Mouse (Mus musculus): Measurements from ENCODE around the gene Pcdh9. TPM values are rescaled to one million over a fixed set of nuclear protein-coding genes. Genes with fewer than 3 reads are reported as not detected.
A peak's percentile ranks its signal among the peaks of the same experiment; 100 is the strongest.

The Pcdh9 gene
- total RNA-seq, 4 experiments from 2014 or later = 2.0 to 2.6 (median 2.4) TPM

DNA sequence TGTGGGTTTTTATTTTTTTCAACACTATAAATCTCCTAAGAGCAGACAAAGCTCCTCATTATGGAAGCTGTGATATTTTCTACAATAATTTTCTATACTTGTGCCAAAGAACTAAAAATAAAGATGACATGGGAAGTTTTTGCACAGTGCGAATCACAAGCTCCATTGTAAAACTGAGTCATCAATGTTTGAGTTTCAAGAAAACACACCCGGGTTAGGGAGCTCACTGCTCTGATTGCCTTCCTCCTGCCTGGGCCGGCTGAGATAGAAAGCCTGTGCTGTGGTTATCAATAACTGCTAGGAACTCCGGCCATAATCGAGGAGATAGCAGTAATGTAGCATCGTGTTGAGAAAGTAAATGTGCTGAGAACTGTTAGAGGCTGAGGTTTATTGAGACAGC is 344.9 kb downstream of the Pcdh9 start:
- no peak for DNase-seq

DNA sequence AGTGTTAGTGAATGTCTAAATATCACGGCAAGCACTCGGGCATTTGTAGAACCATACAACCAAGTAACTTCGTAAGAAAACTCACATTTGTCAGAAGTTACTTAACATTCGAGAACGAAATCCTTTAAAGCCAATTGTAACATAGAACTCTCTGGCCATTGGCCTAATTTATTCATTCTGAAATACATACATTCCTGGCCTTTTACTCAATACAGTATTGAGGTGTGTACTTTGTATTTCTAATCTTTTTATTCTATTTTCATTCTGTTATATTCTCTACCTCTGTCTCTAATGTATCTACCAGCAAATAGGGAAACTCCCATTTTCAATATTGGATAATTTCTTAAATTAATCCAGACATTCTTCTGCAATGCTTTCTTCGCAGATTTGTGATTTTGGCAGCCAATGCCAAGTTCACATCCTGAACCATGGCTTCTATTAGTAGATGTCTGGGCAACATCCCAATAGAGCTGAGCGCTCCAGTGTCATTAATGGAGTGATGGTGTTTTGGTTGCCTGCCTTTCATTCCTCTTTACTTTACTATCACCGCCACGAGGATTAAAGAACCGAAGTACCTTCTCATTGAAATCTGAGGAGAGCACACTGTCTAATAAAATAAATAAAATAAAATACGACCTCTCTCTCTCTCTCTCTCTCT is 346.4 kb downstream of the Pcdh9 start:
- DNase-seq = no peak

DNA sequence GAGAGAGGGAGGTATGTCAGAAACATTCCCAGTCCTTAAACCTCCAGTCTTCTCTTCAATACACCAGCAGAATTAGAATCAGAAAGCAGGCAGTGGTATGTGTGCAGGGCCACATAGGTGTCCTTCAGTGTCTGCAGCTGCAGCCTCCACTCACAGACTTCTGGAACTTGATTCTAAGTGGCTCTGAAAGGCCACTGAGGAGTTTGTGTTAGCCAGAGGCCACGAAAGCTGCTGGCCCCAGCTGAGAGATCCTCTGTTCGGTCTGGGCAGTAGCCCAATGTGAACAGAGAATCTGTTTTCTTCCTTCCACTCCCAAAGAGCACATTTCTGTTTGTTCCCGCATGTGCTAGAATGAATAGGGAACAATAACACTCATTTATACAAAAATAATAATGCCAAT is 346.9 kb downstream of the Pcdh9 start:
- no peak for DNase-seq

DNA sequence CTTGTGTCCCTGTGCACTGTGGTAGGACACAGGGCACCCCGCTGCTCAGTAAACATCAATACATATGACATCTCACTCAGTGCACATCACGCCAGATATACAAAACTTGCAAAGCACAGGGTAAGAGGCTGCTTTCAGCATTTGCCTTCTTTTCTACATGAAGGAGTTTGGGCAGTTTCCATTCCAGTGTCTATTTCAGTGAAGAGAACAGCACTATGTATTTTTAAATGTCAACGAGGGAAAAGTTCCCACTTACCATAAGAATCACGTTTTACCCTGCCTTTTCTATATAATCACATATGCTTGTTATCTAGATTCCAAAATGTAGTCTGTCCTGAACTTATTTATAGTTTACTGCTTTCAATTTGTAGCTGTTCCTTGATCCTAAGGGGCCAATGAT is 355.6 kb downstream of the Pcdh9 start:
- no peak for DNase-seq

DNA sequence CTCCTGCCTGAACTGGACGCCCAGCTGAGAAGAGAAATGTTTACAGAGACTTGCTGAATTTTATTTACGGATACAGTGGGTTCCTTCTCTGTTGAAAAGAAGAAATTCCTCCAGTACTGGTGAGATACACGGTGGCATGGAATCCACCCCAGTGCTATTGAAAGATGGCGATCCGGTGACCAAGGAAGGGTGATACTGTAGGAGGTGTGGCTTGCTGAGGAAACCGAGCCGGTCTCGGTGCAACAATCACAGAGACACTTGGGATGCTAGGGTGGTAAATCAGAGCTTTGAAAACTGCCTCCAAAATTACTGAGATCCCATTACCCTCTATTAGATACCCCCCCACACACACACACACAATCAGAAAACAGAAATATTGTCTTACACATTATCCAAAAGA is 367.0 kb downstream of the Pcdh9 start:
- no peak for DNase-seq

DNA sequence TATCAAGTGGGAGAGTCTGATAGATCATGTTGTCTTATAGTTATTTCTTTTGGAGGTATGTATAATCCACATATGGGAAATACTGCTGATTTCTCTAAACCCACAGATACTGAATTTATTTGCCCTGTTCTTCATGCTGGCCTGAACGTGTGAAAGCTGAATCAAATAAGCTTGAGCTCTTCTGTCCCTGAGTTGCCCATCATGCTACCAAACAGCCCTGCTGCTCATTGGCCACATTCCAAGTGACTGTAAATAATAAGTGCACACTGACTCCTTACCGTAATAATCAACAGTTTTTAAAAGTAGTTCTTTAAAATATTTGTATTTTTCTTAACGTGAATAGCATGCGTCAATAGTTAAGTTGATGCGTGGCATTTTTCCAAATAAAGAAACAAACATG is 370.3 kb downstream of the Pcdh9 start:
- no peak for DNase-seq

DNA sequence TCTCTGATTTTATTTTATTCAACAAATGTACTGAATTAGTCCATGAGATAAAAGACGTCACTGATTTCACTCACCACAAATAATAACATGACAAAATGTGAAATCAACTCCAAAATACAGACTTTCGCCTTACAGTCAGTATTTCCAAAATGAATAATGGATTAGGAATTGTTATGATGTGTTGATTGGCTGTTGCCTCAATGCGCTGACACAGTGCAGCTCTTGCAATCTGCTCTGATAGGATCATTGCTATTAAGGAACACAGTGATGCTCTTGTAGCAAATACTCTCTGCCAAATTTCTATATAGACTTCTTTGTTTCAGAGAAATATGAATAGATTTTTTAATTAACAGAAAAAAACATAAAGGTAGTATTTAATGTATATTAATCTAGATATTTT is 373.8 kb downstream of the Pcdh9 start:
- no peak for DNase-seq

DNA sequence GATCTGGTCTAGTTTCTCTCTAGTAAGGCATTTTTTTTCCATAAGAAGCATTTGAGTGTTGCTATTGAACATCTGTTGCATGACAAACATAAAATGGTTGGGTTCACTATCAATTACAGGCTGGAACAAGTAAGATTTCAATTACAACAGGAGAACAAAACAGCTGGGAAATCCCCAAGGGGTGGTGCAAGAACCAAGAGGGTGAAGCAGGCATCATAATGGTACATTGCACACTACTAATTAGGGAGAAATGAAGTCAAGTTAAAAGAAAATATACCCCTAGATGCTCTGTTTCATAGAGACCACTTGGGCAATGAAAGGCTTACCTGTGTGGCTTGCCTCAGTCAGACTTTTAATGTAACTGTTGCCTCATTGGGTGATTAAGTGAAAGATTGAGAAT is 384.4 kb downstream of the Pcdh9 start:
- DNase-seq = no peak

DNA sequence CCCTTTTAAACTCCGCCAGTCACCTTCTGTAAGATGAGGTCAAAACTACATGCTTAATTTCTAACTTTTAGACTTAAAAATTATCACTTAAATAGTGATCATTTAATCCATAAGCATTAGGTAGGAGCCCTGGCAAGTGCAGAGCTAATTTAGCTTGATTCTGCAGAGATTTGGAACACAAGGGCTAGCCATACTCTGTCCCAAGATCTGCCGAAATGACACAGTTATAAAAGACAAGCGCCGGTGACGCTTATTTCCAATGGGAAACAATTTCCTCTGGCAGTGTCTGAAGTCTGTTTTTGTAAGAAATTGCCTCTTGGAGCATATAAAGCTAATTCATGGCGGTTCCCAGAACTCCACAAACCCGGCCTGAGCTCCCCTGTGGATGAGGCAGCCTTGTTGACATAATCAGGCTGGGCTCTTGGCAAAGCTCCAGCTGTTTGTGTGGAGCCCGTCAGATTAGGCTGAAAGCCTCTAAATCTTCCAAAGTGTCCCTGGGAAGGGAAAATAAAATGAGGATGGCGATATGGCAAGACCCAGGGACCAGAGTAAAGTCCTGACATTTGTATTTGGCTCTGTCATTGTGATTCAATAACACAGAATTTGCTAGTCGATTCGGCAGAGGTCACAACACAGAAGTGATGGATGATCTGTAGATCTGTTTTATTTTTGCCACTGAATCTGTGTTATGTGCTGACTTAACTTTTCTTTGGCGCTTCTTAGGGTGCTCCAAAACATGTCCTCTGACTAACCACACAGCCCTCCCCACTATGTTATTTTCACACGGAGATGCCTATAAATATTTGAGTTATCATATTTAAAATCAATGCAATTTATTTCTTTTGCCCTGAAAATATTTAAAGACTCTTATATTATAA is 391.4 kb downstream of the Pcdh9 start:
- peak; percentile 25 for DNase-seq

DNA sequence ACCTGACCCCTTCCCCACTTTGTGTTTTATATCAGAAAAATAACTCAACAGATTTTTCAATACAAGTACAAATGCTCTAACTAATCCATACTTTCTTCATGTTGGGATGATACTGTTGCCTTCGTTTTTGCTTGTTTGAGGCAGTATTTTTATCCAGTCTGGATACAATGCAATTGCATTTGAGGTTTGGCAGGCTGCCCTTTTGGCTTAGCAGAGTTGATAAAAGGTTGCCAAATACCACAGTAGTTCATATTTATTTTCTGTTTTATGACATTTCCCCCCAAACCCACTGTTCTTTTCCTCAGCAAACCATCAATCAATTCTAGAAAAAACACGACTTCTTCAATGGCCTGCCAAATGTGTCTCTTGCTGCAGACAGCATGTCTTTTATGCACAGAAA is 415.5 kb downstream of the Pcdh9 start:
- peak; percentile 18 for DNase-seq

DNA sequence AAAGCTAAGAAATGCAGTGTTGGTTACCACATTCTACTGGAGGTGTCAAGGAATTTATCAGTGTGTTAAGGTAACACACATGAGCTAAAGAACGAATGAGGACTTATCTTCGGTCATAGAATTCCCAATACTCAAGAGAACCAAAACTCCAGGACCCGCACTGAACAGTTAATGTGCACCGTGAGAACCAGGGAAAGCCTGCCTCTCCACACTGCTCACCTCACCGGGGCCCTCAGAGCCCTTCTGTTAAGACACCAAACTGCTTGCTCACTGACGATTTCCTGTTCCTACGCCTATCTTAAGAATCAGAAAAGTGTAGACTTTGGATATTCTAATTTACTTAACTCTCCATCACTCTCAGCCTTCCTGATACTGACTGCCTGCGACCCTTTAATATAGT is 418.0 kb downstream of the Pcdh9 start:
- DNase-seq = no peak

DNA sequence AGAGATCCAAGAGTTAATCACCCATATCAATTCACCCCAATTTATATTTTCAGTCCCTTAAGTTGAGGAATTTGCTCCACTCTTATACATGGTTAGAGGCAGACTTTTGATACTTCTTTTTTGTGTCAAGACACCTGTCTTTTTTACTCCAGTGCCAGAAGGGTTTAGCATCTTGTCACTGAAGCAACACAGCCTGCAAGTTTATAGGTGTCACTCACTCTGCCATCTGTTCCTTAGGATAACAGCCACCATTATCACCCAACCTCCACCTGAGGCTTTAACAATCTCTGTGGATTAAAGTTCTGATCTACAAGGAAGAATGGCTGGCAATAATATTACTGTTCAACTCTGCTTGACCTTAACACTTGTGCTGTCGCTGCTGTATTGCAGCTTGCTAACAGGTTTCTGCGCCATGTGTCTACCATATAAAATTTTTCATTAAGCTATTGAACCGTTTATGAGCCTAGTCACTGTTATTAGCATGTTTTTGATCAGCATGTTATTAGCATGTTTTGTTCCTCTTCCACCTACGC is 427.1 kb downstream of the Pcdh9 start:
- no peak for DNase-seq

DNA sequence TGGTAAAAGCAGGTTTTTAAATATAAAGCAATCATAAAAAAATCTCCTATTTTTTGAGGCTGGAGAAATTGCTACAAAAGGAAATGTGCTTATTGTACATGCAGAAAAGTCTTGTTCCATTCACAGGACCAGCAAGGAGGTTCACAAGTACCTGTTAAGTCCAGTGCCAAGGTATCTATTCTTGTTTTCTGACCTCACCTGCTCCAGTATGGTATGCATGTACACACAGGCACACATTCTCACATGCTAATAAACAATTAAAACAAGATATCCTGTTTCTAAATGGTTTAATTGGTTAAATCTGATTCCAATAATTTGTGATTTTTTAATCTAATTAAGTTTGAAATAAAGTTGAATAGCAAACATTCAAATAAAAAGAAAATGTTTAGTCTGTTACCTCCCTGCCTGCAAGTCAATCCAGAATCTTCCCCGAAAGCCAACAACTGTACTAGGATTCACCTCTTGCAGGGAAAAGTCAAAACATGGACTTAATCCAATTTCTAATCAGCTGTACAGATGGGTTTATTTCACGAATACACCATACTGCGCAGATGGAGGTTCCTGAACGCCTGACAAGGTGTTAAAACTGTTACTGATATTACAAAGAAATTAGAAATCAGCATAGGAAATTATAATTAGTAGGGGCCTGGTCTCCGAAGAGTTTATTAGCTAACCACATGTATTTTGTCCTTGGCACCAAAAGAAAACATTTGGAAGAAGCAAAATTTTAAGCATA is 439.4 kb downstream of the Pcdh9 start:
- DNase-seq = no peak

DNA sequence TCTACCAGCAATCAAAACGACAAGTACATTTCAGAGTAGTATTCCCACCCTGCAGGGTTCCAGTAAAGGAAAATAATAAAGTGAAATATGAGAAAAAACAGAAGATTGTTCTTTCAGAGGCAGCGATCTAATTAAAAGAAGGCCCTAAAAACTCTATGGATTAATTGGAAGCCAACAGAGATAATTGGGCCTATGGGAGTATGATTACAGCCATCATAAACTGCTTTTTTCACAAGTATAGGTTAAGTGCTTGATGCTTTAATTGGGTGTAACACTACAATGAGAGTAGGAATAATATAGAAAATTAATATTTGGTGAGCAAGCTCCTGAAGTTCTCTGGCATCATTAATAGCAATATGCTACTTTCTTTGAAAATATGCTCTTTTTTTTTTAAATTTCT is 448.6 kb downstream of the Pcdh9 start:
- DNase-seq = no peak

DNA sequence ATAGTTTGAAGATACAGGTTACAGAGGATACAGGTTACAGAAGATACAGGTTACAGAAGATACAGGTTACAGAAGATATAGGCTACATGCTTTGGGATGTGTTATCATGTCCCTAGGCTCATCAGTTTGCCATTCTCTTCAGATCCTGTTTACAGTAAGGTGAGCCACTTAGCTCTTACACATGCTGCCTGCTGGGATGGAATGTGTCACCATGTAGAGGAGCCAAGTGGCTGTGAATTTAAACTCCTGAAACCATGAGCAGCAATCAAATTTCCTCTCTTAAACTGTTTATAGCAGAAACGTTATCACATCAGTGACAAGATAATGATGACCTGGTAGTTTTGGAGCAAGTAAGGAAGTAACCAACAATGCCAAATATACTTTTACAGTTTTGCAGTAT is 453.3 kb downstream of the Pcdh9 start:
- no peak for DNase-seq

DNA sequence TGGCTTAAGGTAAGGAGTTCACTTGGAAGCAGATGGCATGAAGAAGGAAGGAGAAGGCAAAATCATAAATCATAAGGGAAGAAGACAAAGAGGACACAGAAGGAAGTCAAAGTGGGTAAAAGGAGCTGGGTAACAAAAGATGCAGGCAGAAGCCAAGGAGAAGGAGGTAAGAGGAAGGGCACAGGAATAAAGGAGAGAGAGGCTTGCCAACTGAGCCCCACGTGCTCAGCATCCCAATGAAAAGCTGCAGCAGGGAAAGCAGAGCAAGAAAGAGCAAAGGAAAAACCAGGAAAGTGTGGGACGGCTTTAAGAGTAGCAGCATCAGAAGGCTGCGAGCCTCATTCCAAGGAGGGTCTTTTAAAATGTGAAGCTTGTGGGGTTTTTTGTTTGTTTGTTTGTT is 473.7 kb downstream of the Pcdh9 start:
- no peak for DNase-seq

DNA sequence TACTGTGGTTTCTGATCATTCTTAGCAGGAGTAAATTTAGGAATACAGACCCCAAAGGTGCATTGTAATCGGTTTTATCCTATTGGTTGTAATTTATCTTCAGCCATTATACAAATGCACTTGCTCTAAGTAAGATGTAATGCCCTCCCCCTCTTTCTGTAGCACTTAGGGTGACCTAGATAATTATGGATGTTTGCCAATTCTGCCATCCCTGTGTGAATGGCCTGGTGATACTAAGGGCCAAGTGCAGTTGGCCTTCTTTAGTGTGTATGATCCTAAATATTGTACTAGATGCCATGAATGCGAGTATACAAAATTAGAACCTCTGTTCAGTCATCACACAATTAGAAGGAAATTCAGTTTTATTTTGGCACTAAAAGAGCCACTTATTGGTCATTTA is 475.0 kb downstream of the Pcdh9 start:
- no peak for DNase-seq

DNA sequence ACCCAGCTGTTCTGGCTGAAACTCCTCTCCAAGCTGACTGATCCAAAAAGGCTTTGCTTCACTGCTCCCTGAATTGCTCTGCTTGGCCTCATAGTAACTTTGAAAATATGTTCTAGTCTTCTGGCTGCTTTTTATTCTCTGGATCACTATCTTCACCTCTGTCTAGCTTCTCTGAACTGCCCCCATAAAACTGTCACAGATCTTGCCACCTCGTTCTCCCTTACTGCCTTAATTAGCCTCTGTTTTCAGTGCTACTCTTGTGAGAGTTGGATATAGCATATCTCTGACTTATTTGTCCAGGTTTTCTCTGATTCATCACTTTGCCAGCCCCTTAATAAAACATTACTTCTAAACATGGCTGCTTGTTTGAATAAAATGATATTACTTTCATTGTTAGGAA is 481.2 kb downstream of the Pcdh9 start:
- no peak for DNase-seq

DNA sequence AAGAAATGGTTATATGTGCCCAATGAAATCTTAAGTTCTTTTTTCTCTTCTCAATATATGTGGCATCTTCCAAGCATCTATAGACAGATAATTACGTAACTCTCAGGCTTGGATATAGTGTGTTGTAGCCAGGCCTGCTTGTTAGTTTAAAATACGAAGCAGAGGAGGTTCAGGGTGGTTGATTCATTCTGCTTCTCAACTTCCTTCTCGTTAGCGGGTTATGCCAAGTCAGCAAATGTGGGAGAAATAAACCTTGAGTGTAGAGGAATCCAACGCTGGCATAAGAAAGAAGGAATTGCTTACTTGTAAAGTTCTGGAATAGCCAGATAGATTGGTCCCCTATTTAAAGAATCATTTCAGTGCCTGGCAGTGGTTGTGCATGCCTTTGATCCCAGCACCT is 482.7 kb downstream of the Pcdh9 start:
- no peak for DNase-seq

DNA sequence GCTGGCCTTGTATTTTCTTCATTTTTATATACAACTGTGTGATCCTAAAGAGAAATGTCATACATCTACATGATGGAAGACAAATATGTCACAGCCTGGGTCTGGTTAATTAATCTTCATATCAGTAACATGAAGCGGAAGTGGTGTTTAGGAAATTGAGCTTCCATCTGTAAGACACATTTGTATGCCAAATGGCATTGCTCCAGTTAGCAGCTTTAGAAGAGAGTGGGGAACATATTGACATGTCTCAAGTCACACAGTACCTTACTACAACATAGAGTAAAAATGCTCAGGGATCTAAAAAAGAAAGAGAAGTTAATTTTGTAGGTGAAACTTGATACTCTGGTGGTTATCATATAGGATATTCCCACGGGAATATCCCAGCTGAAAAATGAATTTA is 505.4 kb downstream of the Pcdh9 start:
- no peak for DNase-seq

DNA sequence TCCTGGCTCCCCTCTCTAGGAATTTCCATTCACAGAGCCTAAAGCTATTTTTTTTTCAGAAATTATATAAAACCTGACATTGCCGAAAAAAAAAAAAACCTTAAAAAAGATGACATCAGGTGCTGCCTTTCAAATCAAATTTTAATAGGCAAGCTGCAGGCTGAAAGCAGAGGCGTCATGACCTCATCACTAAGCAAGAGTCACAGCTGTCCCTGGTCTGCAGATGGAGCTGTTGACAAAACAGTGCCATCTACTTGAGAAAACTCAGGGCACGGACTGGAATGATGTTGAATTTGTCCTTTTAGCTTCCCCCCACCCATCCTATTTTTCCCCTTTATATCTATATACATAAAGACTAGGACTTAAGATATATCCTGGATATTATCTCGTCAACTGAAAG is 509.3 kb downstream of the Pcdh9 start:
- no peak for DNase-seq

DNA sequence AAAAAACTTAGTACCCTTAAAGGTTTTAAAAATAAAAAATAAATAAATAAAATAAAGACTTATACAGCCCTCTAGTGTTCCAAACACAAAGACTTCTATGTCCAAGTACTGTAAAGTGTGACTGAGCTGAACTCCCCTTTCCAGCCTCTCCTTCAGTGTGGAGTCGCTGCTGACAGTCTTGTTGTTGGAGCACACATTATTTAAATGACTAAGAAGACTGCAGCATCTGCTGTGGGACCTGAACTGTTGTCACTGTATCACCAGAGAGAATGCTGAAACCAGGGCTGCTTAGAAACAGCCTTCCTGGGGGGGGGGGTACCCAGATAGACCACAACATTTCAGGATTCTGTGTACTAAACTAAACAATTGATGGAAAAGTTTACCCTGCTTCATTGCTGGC is 509.7 kb downstream of the Pcdh9 start:
- no peak for DNase-seq

DNA sequence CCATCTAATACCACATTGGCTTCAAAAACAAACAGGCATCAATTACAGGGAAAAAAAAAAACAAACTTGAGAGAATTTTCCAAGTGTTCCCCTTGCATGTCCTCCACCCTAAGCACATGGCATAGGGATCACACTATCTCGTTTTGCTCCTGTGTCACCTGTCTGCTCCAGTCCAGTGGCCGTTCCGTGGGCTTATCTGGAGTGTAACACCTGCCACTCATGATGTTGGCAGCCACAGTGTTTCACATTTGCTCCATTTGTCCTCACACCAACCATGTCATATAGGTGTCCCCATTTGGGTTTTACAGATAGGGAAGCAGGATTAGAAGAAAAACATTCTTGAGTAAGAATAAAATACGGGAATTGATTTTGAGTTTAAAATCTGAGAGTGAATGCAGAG is 514.3 kb downstream of the Pcdh9 start:
- no peak for DNase-seq
